24 mouse cellular contexts compared by ENCODE assay signal in genomic region chr12:83978862-83979261, GRCm38 (mm10). TPM values are rescaled to one million over a fixed set of nuclear protein-coding genes. Genes with fewer than 3 reads are reported as not detected.
DNase-seq lines count a peak whose midpoint lies in the region; ATAC-seq and TF ChIP-seq lines count a peak whose summit lies in the region.
"Had no signal": no experiment of that assay in that cellular context is flagged by ENCODE, and none has a peak within 500 bp of the region (broad histone marks: within the 10 kb centered on the region; RNA-seq: fewer than 3 reads in every experiment).

No protein-coding gene starts in this region.

- TF ChIP-seq POLR2A in testis, adult 2 months (IDR thresholded peaks at IDR 0.05; ENCODE audit: control insufficient read depth, low read depth, low read length) = no peak
- TF ChIP-seq POLR2A in cerebellum, adult 2 months (IDR thresholded peaks at IDR 0.05; ENCODE audit: borderline replicate concordance, insufficient read depth, low read length) = 0 out of 2 replicates have a peak, but pooled peaks have one; percentile 24

- no peak overlapping the region for H3K9ac ChIP-seq in stomach, postnatal 0 days (ENCODE audit: low read length)
- H3K9ac ChIP-seq: embryonic facial prominence, embryonic 12.5 days; forebrain, embryonic 15.5 days; heart, embryonic 13.5 days; hindbrain, embryonic 15.5 days had no signal

- H3K27ac ChIP-seq in testis, adult 2 months (ENCODE audit: control insufficient read depth, insufficient read depth, low read depth, low read length) = no peak overlapping the region
- H3K27ac ChIP-seq in cerebellum, adult 2 months (ENCODE audit: insufficient read depth, low read length) = no peak overlapping the region
- H3K27ac ChIP-seq in stomach, postnatal 0 days (replicated peaks) = no peak overlapping the region
- H3K27ac ChIP-seq: embryonic facial prominence, embryonic 12.5 days; forebrain, embryonic 15.5 days; heart, adult 2 months; heart, embryonic 13.5 days; hindbrain, embryonic 15.5 days had no signal

- H3K4me2 ChIP-seq in stomach, postnatal 0 days (replicated peaks; ENCODE audit: low read depth) = no peak overlapping the region
- H3K4me2 ChIP-seq: embryonic facial prominence, embryonic 12.5 days; forebrain, embryonic 15.5 days; heart, embryonic 13.5 days; hindbrain, embryonic 15.5 days had no signal

- ATAC-seq in stomach, postnatal 0 days (ENCODE audit: low FRiP score, low TSS enrichment) = no peak
- ATAC-seq: activated CD4-positive, CD25-positive, alpha-beta regulatory T cell, adult 4 months; forebrain, embryonic 15.5 days; intestine, embryonic 16.5 days; Patski had no signal

- WGBS in cerebellum, adult 2 months = 8% methylated on average over 6 of the region's 6 CpGs
- 87% methylated on average over 6 of the region's 6 CpGs for WGBS in stomach, postnatal 0 days

- TF ChIP-seq CTCF in testis, adult 2 months (IDR thresholded peaks at IDR 0.05; ENCODE audit: control insufficient read depth, insufficient read depth, insufficient replicate concordance, low read depth, low read length) = no peak
- TF ChIP-seq CTCF in cerebellum, adult 2 months (IDR thresholded peaks at IDR 0.05; ENCODE audit: borderline replicate concordance, insufficient read depth, low read depth, low read length) = no peak
- TF ChIP-seq CTCF in stomach, postnatal 0 days (IDR thresholded peaks at IDR 0.05; ENCODE audit: low read depth) = no peak

- H3K36me3 ChIP-seq in testis, adult 2 months (ENCODE audit: control insufficient read depth, insufficient read depth, low read length) = no peaks in the 10 kb centered on the region
- H3K36me3 ChIP-seq in stomach, postnatal 0 days (ENCODE audit: control insufficient read depth, insufficient read depth, low read length) = no peaks in the 10 kb centered on the region
- H3K36me3 ChIP-seq: embryonic facial prominence, embryonic 12.5 days; forebrain, embryonic 15.5 days; heart, embryonic 13.5 days; hindbrain, embryonic 15.5 days had no signal

- H3K4me1 ChIP-seq in testis, adult 2 months (ENCODE audit: control insufficient read depth, insufficient read depth, low read length) = peaks cover 5% of the 10 kb centered on the region
- H3K4me1 ChIP-seq in cerebellum, adult 2 months (ENCODE audit: control insufficient read depth, insufficient read depth, low read length) = peaks cover 13% of the 10 kb centered on the region
- H3K4me1 ChIP-seq in stomach, postnatal 0 days (replicated peaks; ENCODE audit: control insufficient read depth, insufficient read depth) = no peaks in the 10 kb centered on the region
- H3K4me1 ChIP-seq: embryonic facial prominence, embryonic 12.5 days; forebrain, embryonic 15.5 days; hindbrain, embryonic 15.5 days had no signal

- DNase-seq in testis, postnatal 10 days (ENCODE audit: low spot score) = no peak
- DNase-seq in cerebellum, adult 2 months = peak; percentile 74 to 85
- DNase-seq in cerebellum, postnatal 10 days = peak; percentile 86 to 87
- DNase-seq in adrenal gland, postnatal 25 days = no peak
- DNase-seq in liver = no peak
- DNase-seq in stomach, postnatal 0 days (ENCODE audit: low spot score) = no peak
- DNase-seq: adrenal gland, adult 2 months; adrenal gland, postnatal 36 days; gastrocnemius, postnatal 10 days; heart, adult 2 months; heart, postnatal 36 days; kidney, adult 2 months had no signal

- peak overlapping the region; percentile 79 for H3K4me3 ChIP-seq in testis, adult 2 months (ENCODE audit: control insufficient read depth, low read depth, low read length)
- H3K4me3 ChIP-seq in cerebellum, adult 2 months (replicated peaks; ENCODE audit: insufficient read depth, low read depth, low read length) = no peak overlapping the region
- no peak overlapping the region for H3K4me3 ChIP-seq in stomach, postnatal 0 days (ENCODE audit: low read depth, low read length)
- H3K4me3 ChIP-seq: embryonic facial prominence, embryonic 12.5 days; forebrain, embryonic 15.5 days; heart, adult 2 months; heart, embryonic 13.5 days; hindbrain, embryonic 15.5 days had no signal

- no peaks in the 10 kb centered on the region for H3K27me3 ChIP-seq in testis, adult 2 months (ENCODE audit: control insufficient read depth, insufficient read depth, low read length)
- no peaks in the 10 kb centered on the region for H3K27me3 ChIP-seq in cerebellum, adult 2 months (ENCODE audit: control insufficient read depth, insufficient read depth, low read length)
- H3K27me3 ChIP-seq in stomach, postnatal 0 days (ENCODE audit: control insufficient read depth, insufficient read depth, low read length) = no peaks in the 10 kb centered on the region
- H3K27me3 ChIP-seq: CH12.LX; embryonic facial prominence, embryonic 12.5 days; forebrain, embryonic 15.5 days; heart, embryonic 13.5 days; hindbrain, embryonic 15.5 days; Patski had no signal

- no peaks in the 10 kb centered on the region for H3K9me3 ChIP-seq in stomach, postnatal 0 days (ENCODE audit: control insufficient read depth, low read length)
- H3K9me3 ChIP-seq: embryonic facial prominence, embryonic 12.5 days; forebrain, embryonic 15.5 days; heart, embryonic 13.5 days; hindbrain, embryonic 15.5 days had no signal

- TF ChIP-seq EP300 in stomach, postnatal 0 days (optimal IDR thresholded peaks at IDR 0.05) = no peak

RNA-seq across cellular contexts. Expression of gene Heatr4, which starts 5.8 kb away (rescaled TPM):
- polyA plus RNA-seq in testis, adult 2 months (2012; rRNA removed) = 33.7 and 40.7 TPM in 2 replicates
- polyA plus RNA-seq in cerebellum, adult 2 months (2012; rRNA removed) = 0.03 and 0.05 TPM in 2 replicates
- total RNA-seq in adrenal gland, postnatal 25 days (2021) = not detected in 2 replicates
- 0.06 TPM in 1 of 2 replicates, not detected in the other for polyA plus RNA-seq in stomach, postnatal 0 days (2015; fragmentation: Nextera tagmentation; extraction: Ambion mirVana)
- total RNA-seq: adrenal gland, adult 2 months; adrenal gland, postnatal 36 days; CH12.LX; gastrocnemius, postnatal 10 days; gastrocnemius, postnatal 4 days; heart, adult 2 months; heart, postnatal 36 days had no signal
- polyA plus RNA-seq: activated CD4-positive, CD25-positive, alpha-beta regulatory T cell, adult 4 months; adrenal gland, adult 2 months; brain, embryonic 14.5 days; embryonic facial prominence, embryonic 12.5 days; forebrain, embryonic 11.5 days; forebrain, embryonic 15.5 days; heart, adult 2 months; heart, embryonic 13.5 days; hindbrain, embryonic 15.5 days; intestine, embryonic 16.5 days; kidney, adult 2 months; Patski had no signal

RNA-seq across cellular contexts. Expression of gene Acot2, which starts 8.8 kb away (rescaled TPM):
- 0.94 and 1.6 TPM in 2 replicates for polyA plus RNA-seq in testis, adult 2 months (2012; rRNA removed)
- 6.4 and 6.8 TPM in 2 replicates for polyA plus RNA-seq in cerebellum, adult 2 months (2012; rRNA removed)
- 15.2 and 17.1 TPM in 2 replicates for total RNA-seq in adrenal gland, postnatal 25 days (2021)
- polyA plus RNA-seq in stomach, postnatal 0 days (2015; fragmentation: Nextera tagmentation; extraction: Ambion mirVana) = 45.6 and 47.2 TPM in 2 replicates

RNA-seq across cellular contexts. Expression of gene Riox1, which starts 28.5 kb away (rescaled TPM):
- 2.4 and 2.9 TPM in 2 replicates for polyA plus RNA-seq in testis, adult 2 months (2012; rRNA removed)
- 8.9 and 9.6 TPM in 2 replicates for polyA plus RNA-seq in cerebellum, adult 2 months (2012; rRNA removed)
- total RNA-seq in adrenal gland, postnatal 25 days (2021) = 15.4 and 16.2 TPM in 2 replicates
- 6.9 and 9.9 TPM in 2 replicates for polyA plus RNA-seq in stomach, postnatal 0 days (2015; fragmentation: Nextera tagmentation; extraction: Ambion mirVana)

RNA-seq across cellular contexts. Expression of gene Acot1, which starts 30.4 kb away (rescaled TPM):
- 0.73 and 1.8 TPM in 2 replicates for polyA plus RNA-seq in testis, adult 2 months (2012; rRNA removed)
- 18.2 and 19.3 TPM in 2 replicates for polyA plus RNA-seq in cerebellum, adult 2 months (2012; rRNA removed)
- 6.3 and 7.7 TPM in 2 replicates for total RNA-seq in adrenal gland, postnatal 25 days (2021)
- polyA plus RNA-seq in stomach, postnatal 0 days (2015; fragmentation: Nextera tagmentation; extraction: Ambion mirVana) = 135 and 144 TPM in 2 replicates
- polyA plus RNA-seq: activated CD4-positive, CD25-positive, alpha-beta regulatory T cell, adult 4 months had no signal

RNA-seq across cellular contexts. Expression of gene Numb, which starts 57.1 kb away (rescaled TPM):
- polyA plus RNA-seq in testis, adult 2 months (2012; rRNA removed) = 24.5 and 25.8 TPM in 2 replicates
- polyA plus RNA-seq in cerebellum, adult 2 months (2012; rRNA removed) = 54.5 and 60.1 TPM in 2 replicates
- 47.5 and 52.1 TPM in 2 replicates for total RNA-seq in adrenal gland, postnatal 25 days (2021)
- 19.9 and 22.6 TPM in 2 replicates for polyA plus RNA-seq in stomach, postnatal 0 days (2015; fragmentation: Nextera tagmentation; extraction: Ambion mirVana)

Comparison
In these comparisons a context has a peak if more than half of its experiments do, and no peak if none do; other contexts are left out.
1. DNase-seq: peak in cerebellum, adult 2 months (2 of 2) and cerebellum, postnatal 10 days (2 of 2); none in testis, postnatal 10 days (single experiment), adrenal gland, postnatal 25 days (single experiment), liver (single experiment) and stomach, postnatal 0 days (single experiment).
2. RNA of gene Heatr4, which starts 5.8 kb away (polyA plus RNA-seq): 33.7 to 40.7 TPM in testis, adult 2 months; 0.03 to 0.05 TPM in cerebellum, adult 2 months and 0.06 TPM in stomach, postnatal 0 days; every median in the first group is over 10 times any median in the second.